Mouse (Mus musculus) neural tube, embryonic 12.5 days (tissue): ENCODE data around the gene Dnttip1. TPM values are rescaled to one million over a fixed set of nuclear protein-coding genes. Genes with fewer than 3 reads are reported as not detected.
A peak's percentile ranks its signal among the peaks of the same experiment; 100 is the strongest.

ENCODE experiments used
- ATAC-seq: fragments of 200-750 bp; cut with Nextera tagmentation; 2 replicates; pipeline ENCODE4 v1.8.0; 2017; ENCODE audit warnings: low read depth, mild to moderate bottlenecking, moderate TSS enrichment, moderate library complexity; ENCODE audit not compliant: low FRiP score
- H3K27ac ChIP-seq: fragments of 300-500 bp; sonication (generic); 2 replicates; pipeline ENCODE4 v1.5.1; 2016
- H3K27me3 ChIP-seq: fragments of 300-500 bp; sonication (generic); replicated peaks from 2 replicates; pipeline ENCODE4 v1.6.1; 2016; ENCODE audit warnings: mild to moderate bottlenecking
- H3K36me3 ChIP-seq: fragments of 300-500 bp; sonication (generic); 2 replicates; pipeline ENCODE4 v1.6.1; 2016; ENCODE audit warnings: mild to moderate bottlenecking
- H3K4me1 ChIP-seq: fragments of 300-500 bp; sonication (generic); 2 replicates; pipeline ENCODE4 v1.6.1; 2016
- H3K4me2 ChIP-seq: fragments of 300-500 bp; sonication (generic); replicated peaks from 2 replicates; pipeline ENCODE4 v1.6.1; 2016; ENCODE audit warnings: mild to moderate bottlenecking
- H3K4me3 ChIP-seq: fragments of 300-500 bp; sonication (generic); 2 replicates; pipeline ENCODE4 v1.5.1; 2016
- H3K9ac ChIP-seq: fragments of 300-500 bp; sonication (generic); 2 replicates; pipeline ENCODE4 v1.6.1; 2016; ENCODE audit warnings: mild to moderate bottlenecking
- H3K9me3 ChIP-seq: fragments of 300-500 bp; sonication (generic); 2 replicates; pipeline ENCODE4 v1.6.1; 2016; ENCODE audit warnings: mild to moderate bottlenecking
- whole genome bisulfite sequencing: fragments of 180-500 bp; shearing (Covaris S2); methylation state at CpG from one replicate; pipeline ENCODE4 v1.1.7; 2016; 5-methylcytosine and 5-hydroxymethylcytosine counted together
- polyA plus RNA-seq: library from polyadenylated mRNA; unstranded; fragments of >200 nt; fragmentation: Nextera tagmentation; extraction: Ambion mirVana; gene quantifications from 2 replicates; pipeline ENCODE4 v1.2.1, GENCODE M21; 2016

Gene Dnttip1
- polyA plus RNA-seq, 1 experiment from 2014 or later: 92.2 TPM

GRCm38 (mm10) chr2:164800252-164801004, 54.6 kb downstream of the Dnttip1 start:
- Histone ChIP-seq H3K9ac (no peak overlapping the region), H3K27me3 (no peaks in the 10 kb centered on the region), H3K4me1 (peaks cover 8% of the 10 kb centered on the region), H3K4me3 (no peak overlapping the region), H3K9me3 (no peaks in the 10 kb centered on the region), H3K36me3 (peaks cover 46% of the 10 kb centered on the region), H3K4me2 (no peak overlapping the region), H3K27ac (no peak overlapping the region)
- no peak for ATAC-seq
- 93% methylated on average over 13 of the region's 13 CpGs for WGBS

DNA sequence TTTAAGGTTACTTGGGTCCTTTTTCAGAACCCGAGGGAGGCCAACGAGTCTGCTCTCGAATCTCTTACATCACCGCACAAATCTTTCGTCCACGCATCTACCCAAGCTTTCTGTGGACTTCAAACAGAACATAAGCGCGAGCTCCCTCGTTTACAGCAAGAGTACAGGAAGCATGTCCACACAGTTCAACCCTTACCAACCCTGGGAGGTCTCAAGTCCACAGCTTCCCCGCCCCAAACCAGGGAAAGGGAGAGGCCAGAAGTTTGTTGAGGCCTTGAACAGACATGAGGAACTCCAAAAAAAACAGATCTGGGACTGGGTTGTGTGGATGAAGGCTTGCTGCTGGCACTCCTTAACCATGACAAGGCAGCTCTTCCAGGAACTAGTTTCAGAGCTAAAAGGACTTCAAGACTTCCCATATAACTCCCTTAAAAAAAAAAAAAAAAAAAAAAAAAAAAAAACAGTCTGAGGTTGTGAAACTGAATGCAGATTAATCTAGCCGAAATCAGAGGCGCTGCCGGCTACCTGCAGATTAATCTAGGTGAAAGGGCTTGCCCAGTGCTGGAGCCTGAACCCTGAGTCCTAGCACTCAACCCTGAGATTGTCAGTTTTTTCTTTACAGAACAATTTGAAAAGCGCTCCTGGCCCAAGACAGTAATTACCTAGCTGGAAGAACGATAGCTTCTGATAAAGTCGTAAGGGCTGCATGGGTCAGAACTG, 57.6 kb downstream of the Dnttip1 start:
- WGBS: 94% methylated on average over 16 of the region's 16 CpGs
- peaks cover 17% of the 10 kb centered on the region for H3K4me1 ChIP-seq
- no peaks in the 10 kb centered on the region for H3K9me3 ChIP-seq
- H3K27ac ChIP-seq: no peak overlapping the region
- H3K4me2 ChIP-seq: peak overlapping the region; percentile 81
- ATAC-seq: no peak
- no peaks in the 10 kb centered on the region for H3K27me3 ChIP-seq
- H3K4me3 ChIP-seq: peak overlapping the region; percentile 59; the same call in 1 of the 2 replicates
- H3K36me3 ChIP-seq: peaks cover 23% of the 10 kb centered on the region
- peak overlapping the region; percentile 71 for H3K9ac ChIP-seq

DNA sequence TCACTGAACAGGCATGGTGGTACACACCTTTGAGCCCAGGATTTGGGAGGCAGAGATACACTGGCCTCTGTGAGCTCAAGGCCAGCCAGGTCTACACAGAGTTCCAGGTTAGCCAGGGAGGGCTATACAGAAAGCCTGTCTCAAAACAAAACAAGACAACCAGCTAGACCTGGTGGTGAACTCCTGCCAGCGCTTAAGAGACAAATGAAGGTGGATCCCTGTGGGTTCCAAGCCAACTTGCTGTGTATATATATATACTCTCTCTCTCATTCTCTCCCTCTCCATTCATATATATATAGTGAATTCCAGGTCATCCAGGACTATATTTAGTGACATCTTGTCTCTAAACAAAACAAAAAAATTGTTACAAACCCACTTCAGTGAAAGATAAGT, 58.1 kb downstream of the Dnttip1 start:
- H3K4me2 ChIP-seq: peak overlapping the region; percentile 81
- H3K27ac ChIP-seq: no peak overlapping the region
- peaks cover 17% of the 10 kb centered on the region for H3K4me1 ChIP-seq
- peaks cover 19% of the 10 kb centered on the region for H3K36me3 ChIP-seq
- H3K9ac ChIP-seq: peak overlapping the region; percentile 71
- H3K27me3 ChIP-seq: no peaks in the 10 kb centered on the region
- H3K4me3 ChIP-seq: peak overlapping the region; percentile 59
- no peak for ATAC-seq
- WGBS: 46% methylated on average over 1 of the region's 1 CpGs
- H3K9me3 ChIP-seq: no peaks in the 10 kb centered on the region

DNA sequence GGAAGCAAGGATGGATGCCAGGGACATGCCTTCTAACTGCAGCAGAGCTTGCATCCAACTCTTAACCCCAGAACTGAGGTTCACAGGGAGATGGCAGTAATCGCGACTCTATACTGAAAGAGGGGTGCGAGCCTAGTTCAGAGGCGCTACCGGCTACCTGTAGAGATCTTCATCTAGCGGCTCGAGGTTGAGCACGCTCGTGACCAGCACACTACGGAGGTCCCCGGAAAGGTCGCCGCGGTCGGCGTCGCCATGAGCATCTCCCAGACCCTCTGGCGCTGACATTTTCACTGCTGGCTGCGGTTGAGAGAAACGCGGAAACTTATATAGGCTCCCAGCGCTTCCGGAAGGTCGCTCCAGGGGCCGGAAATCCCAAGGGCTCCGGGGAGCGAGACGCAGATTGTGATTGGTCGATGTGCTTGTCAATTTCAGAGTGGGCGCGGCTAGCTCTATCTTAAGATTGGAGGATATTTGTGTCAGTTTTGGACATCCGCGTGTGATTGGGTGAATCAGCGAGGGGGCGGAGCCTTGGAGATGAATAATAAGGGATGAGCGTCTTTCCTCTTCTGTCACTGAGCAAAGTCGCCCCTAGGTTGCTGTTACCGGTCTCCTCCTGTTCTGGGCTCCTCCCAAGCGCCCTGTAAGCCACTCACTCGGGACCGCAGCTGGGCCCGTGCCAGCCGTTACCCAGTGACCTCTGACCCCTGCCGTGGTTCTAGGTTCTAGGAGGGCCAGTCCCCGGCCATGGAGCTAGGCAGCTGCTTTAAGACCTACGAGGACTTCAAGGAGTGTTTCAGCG, 58.9 kb downstream of the Dnttip1 start, which contains the start of the genes Acot8 and Zswim3:
Acot8 (minus strand) TSS at position 350 of the 799 bp plus-strand sequence.
Zswim3 (plus strand) TSS at position 566 of the 799 bp plus-strand sequence.
- H3K27me3 ChIP-seq: no peaks in the 10 kb centered on the region

GRCm38 (mm10) chr2:164805332-164805718, 59.5 kb downstream of the Dnttip1 start:
- 2% methylated on average over 21 of the region's 21 CpGs for WGBS

More for the DNA sequence above, 58.9 kb downstream of the Dnttip1 start, which contains the start of the genes Acot8 and Zswim3:
- peaks cover 16% of the 10 kb centered on the region for H3K36me3 ChIP-seq
- no peaks in the 10 kb centered on the region for H3K9me3 ChIP-seq
- H3K4me3 ChIP-seq: peak within 1 kb of the TSS; percentile 59
- peaks cover 17% of the 10 kb centered on the region for H3K4me1 ChIP-seq
- peak; percentile 96 for ATAC-seq
- peak within 1 kb of the TSS; percentile 47; the same call in 1 of the 2 replicates for H3K27ac ChIP-seq
- WGBS: under 1% methylated on average over 47 of the region's 47 CpGs
- peak within 1 kb of the TSS; percentile 81 for H3K4me2 ChIP-seq
- H3K9ac ChIP-seq: peak within 1 kb of the TSS; percentile 71

DNA sequence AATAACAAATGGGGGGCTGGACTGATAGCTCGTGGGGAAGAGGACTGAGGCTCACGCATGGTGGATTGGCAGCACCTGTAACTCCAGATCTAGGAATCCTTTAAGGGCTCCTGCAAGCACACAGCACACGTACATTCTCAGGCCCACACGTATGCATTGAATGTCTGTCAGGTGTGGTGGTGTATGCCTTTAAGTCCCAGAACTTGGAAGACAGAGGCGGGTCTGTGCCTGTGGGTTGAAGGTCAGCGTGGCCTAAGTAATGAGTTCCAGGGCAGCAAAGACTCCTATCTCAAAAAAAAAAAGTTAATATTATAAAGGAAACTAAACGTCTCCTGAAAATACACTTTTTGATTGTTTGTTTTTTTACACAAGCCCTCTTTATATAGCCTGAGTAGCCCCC, 60.8 kb downstream of the Dnttip1 start:
- no peak overlapping the region for H3K4me3 ChIP-seq
- H3K4me2 ChIP-seq: peak overlapping the region; percentile 77; the same call in 1 of the 2 replicates
- ATAC-seq: no peak

More at GRCm38 (mm10) chr2:164805332-164805718, 59.5 kb downstream of the Dnttip1 start:
- ATAC-seq: peak; percentile 71
- H3K9ac ChIP-seq: peak overlapping the region; percentile 69
- 0 out of 2 replicates have a peak overlapping the region, but pooled peaks have one; percentile 47 for H3K27ac ChIP-seq
- peak overlapping the region; percentile 77 for H3K4me2 ChIP-seq
- peaks cover 17% of the 10 kb centered on the region for H3K4me1 ChIP-seq
- H3K27me3 ChIP-seq: no peaks in the 10 kb centered on the region
- H3K9me3 ChIP-seq: no peaks in the 10 kb centered on the region
- peaks cover 14% of the 10 kb centered on the region for H3K36me3 ChIP-seq
- peak overlapping the region; percentile 59 for H3K4me3 ChIP-seq

GRCm38 (mm10) chr2:164813557-164813956, 67.8 kb downstream of the Dnttip1 start:
- Histone ChIP-seq H3K9me3 (no peaks in the 10 kb centered on the region), H3K4me1 (no peaks in the 10 kb centered on the region), H3K36me3 (peaks cover 5% of the 10 kb centered on the region; the same call in 1 of the 2 replicates), H3K9ac (no peak overlapping the region), H3K27ac (no peak overlapping the region), H3K4me3 (no peak overlapping the region), H3K4me2 (no peak overlapping the region), H3K27me3 (no peaks in the 10 kb centered on the region)
- ATAC-seq: no peak
- 55% methylated on average over 2 of the region's 2 CpGs for WGBS

More for the DNA sequence above, 60.8 kb downstream of the Dnttip1 start:
- Histone ChIP-seq H3K27me3 (no peaks in the 10 kb centered on the region), H3K27ac (no peak overlapping the region), H3K9ac (no peak overlapping the region), H3K9me3 (no peaks in the 10 kb centered on the region), H3K4me1 (peaks cover 17% of the 10 kb centered on the region), H3K36me3 (peaks cover 8% of the 10 kb centered on the region; the same call in 1 of the 2 replicates)
- WGBS: 82% methylated on average over 7 of the region's 7 CpGs

GRCm38 (mm10) chr2:164815348-164815747, 69.6 kb downstream of the Dnttip1 start:
- Histone ChIP-seq H3K4me2 (no peak overlapping the region), H3K27me3 (no peaks in the 10 kb centered on the region), H3K9ac (no peak overlapping the region), H3K9me3 (no peaks in the 10 kb centered on the region), H3K27ac (no peak overlapping the region), H3K4me3 (no peak overlapping the region), H3K36me3 (peaks cover 6% of the 10 kb centered on the region), H3K4me1 (no peaks in the 10 kb centered on the region)
- 92% methylated on average over 5 of the region's 5 CpGs for WGBS
- ATAC-seq: no peak

GRCm38 (mm10) chr2:164815821-164816220, 70.0 kb downstream of the Dnttip1 start:
- ATAC-seq: no peak
- no peak overlapping the region for H3K4me2 ChIP-seq
- no peaks in the 10 kb centered on the region for H3K4me1 ChIP-seq
- no peak overlapping the region for H3K4me3 ChIP-seq
- WGBS: 90% methylated on average over 8 of the region's 8 CpGs
- no peak overlapping the region for H3K9ac ChIP-seq
- H3K9me3 ChIP-seq: no peaks in the 10 kb centered on the region
- H3K27me3 ChIP-seq: no peaks in the 10 kb centered on the region
- H3K36me3 ChIP-seq: peaks cover 11% of the 10 kb centered on the region
- no peak overlapping the region for H3K27ac ChIP-seq

DNA sequence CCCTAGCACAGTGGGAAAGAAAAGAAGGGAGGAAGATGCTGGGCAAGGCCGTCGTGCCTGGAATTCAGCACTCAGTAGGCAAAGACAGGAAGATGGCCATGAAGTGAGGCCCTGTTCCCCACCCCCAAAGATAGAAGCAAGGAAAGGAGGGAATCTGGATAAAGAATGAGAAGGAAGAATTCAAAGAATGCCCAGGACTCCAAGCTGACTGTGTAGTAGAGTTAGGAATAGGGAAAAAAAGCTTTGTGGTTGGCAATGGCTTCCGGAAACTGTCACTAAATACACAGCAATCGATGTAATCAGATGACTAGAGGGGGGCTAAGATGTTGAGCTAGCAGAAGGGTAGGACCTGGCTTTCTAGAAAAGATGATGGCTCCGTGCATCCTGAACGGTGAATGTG, 71.4 kb downstream of the Dnttip1 start:
- 85% methylated on average over 6 of the region's 6 CpGs for WGBS
- Histone ChIP-seq H3K9ac (no peak overlapping the region), H3K4me2 (no peak overlapping the region), H3K4me3 (no peak overlapping the region), H3K27ac (no peak overlapping the region), H3K9me3 (no peaks in the 10 kb centered on the region), H3K4me1 (peaks cover 1% of the 10 kb centered on the region; the same call in 1 of the 2 replicates), H3K27me3 (no peaks in the 10 kb centered on the region), H3K36me3 (peaks cover 20% of the 10 kb centered on the region)
- no peak for ATAC-seq

DNA sequence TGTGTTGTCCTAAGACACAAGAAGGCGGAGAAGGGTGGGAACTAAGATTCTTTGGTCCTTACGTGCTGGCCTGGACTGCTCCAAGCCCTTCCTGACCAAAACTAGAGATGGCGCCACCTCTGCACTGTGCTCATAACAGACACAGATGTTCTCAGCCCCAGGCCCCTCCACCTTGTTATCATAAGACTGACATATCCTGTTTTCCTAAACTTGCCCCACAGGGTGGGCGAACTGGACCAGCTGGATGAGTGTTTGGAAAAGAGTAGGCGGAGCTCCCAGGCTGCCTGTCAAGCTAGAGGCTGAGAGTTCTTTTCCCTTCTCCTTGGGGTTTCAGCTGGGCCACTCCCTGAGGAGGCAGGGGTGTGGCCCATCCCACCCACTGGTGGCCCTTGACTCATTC, 71.9 kb downstream of the Dnttip1 start:
- H3K27ac ChIP-seq: no peak overlapping the region
- WGBS: 78% methylated on average over 5 of the region's 5 CpGs

More for the DNA sequence above, 71.9 kb downstream of the Dnttip1 start:
- no peak overlapping the region for H3K4me2 ChIP-seq
- no peak overlapping the region for H3K4me3 ChIP-seq
- no peaks in the 10 kb centered on the region for H3K27me3 ChIP-seq
- no peak for ATAC-seq
- no peak overlapping the region for H3K9ac ChIP-seq
- H3K4me1 ChIP-seq: peaks cover 5% of the 10 kb centered on the region; the same call in 1 of the 2 replicates
- no peaks in the 10 kb centered on the region for H3K9me3 ChIP-seq
- peaks cover 20% of the 10 kb centered on the region for H3K36me3 ChIP-seq
